Mouse (Mus musculus) bone marrow macrophage, adult 2 months (primary cell): ENCODE data around the gene Cd38.

Source experiments
- CTCF ChIP-seq: IDR thresholded peaks from 2 replicates; pipeline ENCODE4 v1.5.1; 2012; ENCODE audit warnings: low read depth, mild to moderate bottlenecking, low read length, moderate library complexity
- POLR2A ChIP-seq: IDR thresholded peaks from 2 replicates; pipeline ENCODE4 v1.6.1; 2012; ENCODE audit warnings: mild to moderate bottlenecking, low read depth, low read length, borderline replicate concordance

- TF ChIP-seq CTCF = no peak
- no peak for TF ChIP-seq POLR2A
These were observed 46.2 kb upstream of the Cd38 start for GRCm38 (mm10) chr5:43822199-43822598.
